Mouse (Mus musculus) erythroid progenitor cell, adult 5-6 weeks (primary cell): ENCODE results near the gene Rag2. TPM values are rescaled to one million over a fixed set of nuclear protein-coding genes. Genes with fewer than 3 reads are reported as not detected.

Experiments
- ATAC-seq: replicated peaks from 2 replicates; pipeline ENCODE4 v1.8.0; 2016; ENCODE audit warnings: moderate number of reproducible peaks, mild to moderate bottlenecking, moderate TSS enrichment, inconsistent platforms; ENCODE audit not compliant: poor library complexity, low FRiP score, severe bottlenecking
- total RNA-seq, 2 experiments: library from RNA; stranded (forward) in 1 of 2; stranded (reverse) in 1 of 2; fragments of 150-400 nt in 1 of 2; fragments of 186-747, 209-891 nt in 1 of 2; gene quantifications; 2 replicates each; pipeline versions ENCODE4 v1.2.3 to v1.2.4; 2015 to 2017; ENCODE audit warnings: low replicate concordance in 2 of 2

Rag2 gene
- total RNA-seq (2015; ENCODE audit: low replicate concordance) (1.8 and 9.6 TPM in 2 replicates), total RNA-seq (2017; ENCODE audit: low replicate concordance) (1.3 and 1.8 TPM in 2 replicates)

DNA sequence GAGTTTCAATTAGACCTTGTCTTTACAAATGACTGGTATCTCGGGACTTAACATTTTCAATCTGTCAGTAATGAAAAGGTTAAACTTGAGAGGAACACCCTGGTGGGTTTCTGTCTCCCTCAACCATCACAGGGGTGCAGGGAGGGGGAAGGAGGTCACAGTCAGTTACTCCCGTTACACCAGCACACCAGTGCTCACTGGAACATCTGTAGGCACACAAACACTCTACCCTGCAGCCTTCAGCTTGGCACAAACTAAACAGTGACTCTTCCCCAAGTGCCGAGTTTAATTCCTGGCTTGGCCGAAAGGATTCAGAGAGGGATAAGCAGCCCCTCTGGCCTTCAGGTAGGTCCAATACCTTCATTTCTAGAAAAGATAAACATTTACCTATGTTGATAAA lies at the start of gene Rag2:
Gene Rag2, plus strand, starts transcription at position 193 of the 400 bp plus-strand sequence.
- no peak for ATAC-seq

DNA sequence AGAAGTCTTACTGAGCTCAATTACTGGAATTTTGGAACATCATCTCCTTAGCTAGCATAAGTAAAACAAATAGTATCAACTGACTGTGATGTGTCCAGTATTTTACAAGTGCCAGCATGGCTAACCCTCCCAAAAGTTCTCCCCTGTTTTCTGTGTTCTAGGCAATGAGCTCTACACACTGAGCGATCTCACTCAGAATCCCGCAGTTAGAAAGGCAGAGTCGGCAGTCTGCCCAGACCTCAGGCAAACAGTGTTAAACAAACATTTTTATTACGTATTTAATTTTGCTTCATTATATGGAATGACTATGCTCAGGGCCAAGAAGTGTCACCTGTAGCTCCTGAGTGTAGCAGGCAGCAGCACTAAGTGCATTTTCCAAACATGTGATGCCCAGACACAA lies 47.3 kb upstream of the Rag2 start:
- ATAC-seq = no peak

DNA sequence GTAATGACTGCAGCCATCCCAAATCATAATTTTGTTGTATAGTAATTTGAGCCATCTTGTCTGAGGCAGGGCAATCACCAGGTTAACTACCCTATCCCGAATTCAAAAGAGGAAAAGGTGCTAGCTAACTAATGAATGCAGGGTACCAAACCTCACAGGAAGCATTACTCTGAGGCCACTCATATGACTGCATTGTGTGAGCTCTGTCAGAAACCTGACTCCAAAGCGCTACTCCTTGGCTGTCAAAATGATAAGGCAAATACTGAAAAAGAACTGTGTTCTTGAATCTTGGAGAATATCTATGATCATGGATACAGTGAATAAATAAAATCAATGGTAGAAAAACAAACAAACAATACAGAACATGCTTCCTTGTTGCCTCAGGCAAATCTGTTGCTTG lies 44.5 kb upstream of the Rag2 start:
- no peak for ATAC-seq

DNA sequence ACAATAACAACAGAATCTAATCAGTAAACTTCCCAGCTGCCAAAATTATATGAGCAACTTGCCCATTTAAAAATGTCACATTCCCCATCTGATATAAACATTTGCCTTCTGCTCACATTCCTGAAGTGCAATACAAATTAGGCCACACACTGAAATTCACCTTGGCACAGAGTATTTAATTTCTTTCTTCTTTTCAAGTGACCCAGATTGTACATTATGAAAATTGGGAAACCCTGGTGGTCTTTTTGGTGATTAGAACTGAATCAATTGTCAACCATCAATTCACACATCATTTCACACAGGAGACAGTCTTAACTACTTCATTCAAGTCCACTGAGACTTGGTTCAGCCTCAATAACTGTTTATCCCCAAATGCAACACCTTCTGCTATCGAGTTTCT lies 44.1 kb upstream of the Rag2 start:
- no peak for ATAC-seq

DNA sequence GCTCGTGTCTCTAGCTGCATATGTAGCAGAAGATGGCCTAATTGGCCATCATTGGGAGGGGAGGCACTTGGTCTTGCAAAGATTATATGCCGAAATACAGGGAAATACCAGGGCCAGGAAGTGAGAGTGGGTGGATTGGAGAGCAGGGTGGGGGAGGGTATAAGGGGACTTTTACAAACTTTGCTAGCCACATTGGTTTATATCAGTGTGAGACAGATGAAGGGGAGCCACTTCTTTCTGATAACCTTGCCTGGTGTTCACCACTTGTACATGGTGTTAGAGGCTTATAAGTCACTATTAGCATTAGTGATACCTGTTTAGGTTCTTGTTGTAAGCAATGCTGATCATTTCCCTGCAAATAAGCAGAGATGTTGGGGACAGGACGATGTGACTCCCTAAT lies 43.5 kb upstream of the Rag2 start:
- ATAC-seq = no peak

DNA sequence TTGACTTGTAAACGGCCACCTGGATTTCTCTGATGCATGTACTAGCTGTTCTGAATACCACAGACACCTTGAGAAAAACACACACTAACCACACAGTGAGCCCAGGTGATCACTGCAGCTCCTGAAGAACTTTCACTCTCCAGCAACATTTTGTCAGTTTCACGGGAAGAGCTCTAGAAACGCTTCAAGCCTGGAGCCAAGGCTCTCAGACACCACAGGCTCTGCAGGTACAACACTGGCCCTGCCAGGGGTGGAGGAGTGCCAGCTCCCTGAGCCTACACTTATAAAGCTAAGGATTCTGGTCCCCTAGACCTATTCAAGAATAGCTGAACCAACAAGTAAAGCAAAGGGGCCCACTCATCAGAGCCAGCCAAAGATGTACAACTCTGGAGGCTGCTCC lies 43.1 kb upstream of the Rag2 start:
- ATAC-seq = no peak

DNA sequence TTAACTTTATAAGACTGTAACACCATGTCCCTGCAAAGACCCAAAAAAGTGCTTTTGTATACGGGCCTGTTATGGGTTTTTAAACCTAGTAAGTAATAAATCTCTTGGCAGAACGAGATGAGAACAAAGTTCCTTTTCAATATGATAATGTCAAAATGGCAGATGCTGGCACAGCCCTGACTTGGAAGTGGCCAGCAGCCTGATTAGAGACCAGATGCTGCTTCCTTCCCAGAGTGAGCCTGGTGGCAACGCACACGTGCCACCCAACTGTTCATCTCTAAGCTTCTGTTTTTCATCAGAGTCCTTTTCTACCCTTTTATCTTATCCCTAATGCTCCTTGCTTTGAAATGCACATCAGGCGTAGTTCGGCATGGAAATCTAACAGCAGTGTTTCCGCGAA lies 33.2 kb upstream of the Rag2 start:
- ATAC-seq = no peak

DNA sequence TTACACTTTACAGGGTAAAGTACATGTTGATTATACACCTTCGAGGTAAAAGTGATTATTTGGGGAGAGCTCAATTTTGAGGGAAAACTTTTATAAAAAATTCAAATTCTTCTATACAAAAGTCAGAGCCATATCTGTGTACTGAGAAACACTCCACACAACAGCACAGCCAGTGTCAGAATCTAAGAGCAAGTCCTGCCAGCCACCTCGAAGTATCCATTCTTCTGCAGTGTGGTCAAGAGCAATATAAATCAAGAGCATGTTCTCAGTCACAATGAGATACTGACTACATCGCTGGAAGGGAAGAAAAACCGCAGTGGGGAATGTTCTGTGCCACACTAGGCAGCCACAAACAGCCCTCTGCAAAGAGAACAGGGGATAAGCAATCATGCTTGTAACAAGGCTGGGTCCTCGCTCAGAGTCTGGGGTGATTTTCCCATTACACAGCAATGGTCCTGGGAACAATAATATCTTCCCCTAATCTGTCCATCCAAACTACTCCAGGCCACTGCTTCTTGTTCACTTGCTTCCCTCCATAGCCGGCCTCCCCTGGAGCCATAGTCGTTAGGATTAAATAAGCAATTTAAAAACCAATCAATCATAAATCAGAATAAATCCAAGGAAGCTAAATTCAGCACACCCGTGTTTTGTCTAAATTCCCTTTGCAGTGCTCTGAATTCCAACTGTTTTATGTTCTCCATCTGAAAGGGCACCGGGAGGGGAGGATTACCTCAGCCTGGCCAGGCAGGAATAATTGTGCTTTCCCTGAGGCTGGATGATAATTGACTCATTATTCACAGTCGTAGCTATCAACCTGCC lies 32.3 kb upstream of the Rag2 start:
- ATAC-seq = no peak

DNA sequence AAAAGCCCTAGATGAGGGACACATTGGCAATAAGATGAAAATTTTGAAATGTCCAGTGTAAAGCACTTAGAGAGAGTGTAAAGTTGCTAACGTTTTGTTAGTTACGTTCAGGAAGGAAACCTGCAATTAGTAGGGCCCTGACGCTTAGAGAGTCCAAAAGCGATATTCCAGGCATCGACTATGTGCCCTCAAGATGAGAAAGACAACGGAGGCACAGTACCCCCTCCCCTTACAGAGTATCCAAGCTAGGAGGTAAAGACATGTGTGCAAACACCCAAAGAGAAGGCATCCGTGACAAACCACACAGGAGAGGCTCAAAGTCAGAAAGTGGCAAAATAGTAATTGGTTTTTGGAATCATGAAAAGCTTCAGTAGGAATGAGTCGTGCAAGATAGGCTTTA lies 31.6 kb upstream of the Rag2 start:
- ATAC-seq = no peak

DNA sequence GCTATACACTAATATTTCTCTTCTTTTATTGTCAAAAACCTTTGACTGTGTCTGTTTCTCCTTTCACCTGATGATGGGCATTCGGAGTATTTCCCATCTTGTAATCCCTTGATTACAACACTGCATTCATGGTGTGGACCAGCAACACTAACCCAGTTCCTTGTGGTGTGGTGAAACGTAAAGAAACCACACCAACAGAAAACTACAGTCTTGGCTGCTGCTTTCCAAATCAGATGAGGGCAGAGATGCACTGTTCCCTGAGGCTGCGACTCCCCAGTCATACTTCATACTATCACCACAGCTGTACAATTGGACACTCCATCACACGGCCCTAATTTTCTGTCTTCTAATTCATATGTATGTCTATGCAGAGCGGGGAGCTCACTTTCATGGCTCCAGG lies 29.8 kb upstream of the Rag2 start:
- no peak for ATAC-seq

DNA sequence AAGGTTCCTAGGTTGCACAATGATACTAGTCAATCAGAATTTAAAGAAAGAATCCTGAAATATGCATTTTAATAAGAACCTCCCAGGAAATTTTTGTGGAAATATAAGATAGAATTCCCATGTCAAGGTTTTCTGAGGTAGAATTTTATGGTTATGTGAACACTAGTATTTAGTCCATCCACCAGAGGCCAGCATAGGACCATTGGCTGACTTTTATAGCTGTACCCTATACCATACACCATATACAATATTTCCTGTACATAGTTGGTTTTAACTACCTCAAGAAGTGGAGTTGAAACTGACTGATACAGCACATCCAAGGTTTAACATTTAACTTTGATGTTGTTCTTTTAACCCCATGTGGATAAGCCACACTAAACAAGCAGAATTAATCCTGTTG lies 27.3 kb upstream of the Rag2 start:
- no peak for ATAC-seq

DNA sequence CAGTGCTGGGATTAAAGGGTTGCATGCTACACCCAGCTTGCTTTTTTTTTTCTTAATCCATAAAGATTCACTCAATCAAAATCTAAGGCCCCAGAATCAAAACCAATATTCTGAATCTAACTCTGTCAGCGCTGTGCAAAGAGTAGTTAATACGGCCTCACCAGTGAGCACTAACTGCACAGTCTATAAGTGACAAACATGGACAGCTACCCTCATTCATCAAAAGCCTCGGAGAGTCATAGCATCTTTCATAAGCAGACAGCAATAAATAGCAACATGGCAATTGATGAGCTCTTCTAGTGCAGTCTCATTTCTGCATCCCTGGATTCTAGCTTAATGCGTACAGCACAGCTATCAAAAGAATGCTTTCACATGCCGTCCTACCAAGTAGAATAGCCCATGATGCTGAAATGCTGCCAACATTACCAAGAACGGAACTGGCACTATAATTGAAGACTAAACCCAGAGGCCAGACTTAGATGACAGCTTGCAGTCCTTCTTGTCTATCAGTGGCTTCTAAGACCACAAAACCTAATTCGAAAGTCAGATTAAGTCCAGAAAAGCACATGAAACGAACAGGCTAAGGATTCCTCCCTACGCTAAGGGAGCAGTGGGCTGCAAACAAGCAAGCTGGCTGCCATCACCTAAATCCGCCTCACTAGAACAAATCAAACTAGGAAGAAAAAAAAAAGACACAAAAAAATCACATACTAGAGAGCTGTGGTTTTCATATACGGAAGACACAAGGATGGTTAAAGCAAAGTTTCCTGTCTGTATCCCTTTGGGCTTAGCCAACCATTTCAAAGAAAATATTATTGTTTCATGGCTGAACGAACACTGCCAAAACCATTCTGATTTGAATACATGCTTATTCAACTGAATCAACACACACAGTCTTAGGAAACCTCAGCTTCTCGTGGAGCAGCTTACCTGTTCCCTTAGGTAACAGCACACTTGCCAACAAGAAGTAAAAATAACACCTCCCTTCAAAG lies 26.0 kb upstream of the Rag2 start:
- no peak for ATAC-seq

DNA sequence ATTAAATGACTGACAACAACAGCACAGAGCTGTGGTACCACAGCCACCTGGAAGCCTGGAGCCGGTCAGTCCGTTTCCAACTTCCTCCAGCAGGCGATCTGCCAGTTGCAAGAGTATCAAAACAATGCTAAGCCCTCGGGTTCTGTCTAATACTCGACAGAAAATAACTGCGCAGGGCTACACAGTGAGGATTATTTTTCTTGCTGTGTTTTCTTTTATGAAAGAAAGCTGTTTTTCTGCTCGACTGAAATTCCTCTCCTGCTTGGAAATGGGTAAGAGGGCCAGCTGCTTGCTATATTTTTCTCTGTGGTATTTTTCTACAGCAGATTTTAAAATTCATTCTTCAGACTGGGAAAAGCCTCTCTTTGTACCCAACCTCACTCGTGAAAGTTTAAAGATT lies 23.8 kb upstream of the Rag2 start:
- ATAC-seq = no peak

DNA sequence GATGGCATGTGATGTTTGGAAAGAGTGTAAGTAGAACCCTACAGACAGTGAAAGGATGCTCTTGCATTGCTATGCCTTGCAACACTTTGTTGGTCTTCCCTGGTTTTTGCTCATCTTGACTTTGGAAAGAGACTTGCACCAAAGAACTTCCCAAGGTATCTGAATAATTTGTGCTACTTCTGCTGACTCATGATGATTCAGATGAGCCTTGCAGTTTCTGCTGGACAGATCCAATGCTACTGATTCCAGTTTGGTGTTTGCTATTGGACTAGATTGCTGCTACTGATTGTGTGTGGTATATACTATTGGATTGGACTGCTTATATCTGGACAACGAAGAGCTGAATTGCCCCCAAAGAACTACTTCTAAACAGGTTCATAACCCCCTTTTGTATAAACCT lies 21.4 kb upstream of the Rag2 start:
- ATAC-seq = no peak

DNA sequence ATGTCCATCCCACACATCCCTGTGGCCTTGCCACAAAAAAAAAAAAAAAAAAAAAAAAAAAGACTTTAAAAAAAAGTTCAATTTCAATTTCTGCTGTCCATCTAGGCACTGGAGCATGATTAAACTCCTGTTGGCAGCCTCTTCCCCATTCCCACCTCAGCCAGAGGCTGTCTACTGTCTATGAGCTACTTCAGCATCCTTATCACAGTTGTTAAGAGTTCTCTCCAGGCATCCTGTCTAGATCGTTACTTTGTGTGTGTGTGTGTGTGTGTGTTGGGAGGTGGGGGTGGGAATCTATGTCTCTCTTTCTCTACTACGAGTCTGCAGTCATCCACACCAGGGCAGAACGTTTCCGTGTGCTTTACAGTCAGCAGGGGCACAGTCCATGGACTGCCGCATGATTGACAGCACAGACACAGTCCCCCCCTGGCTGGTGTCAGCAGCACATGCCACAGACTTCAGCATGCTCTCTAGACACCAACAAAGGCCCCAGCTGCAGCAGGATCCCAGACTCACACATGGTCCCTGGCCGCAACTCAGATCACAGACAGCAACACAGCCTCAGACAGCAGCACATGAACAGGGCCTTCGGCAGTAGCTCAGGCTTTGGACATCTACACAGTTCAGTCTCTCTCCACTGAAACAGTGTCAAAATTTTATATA lies 16.2 kb upstream of the Rag2 start:
- ATAC-seq = no peak

DNA sequence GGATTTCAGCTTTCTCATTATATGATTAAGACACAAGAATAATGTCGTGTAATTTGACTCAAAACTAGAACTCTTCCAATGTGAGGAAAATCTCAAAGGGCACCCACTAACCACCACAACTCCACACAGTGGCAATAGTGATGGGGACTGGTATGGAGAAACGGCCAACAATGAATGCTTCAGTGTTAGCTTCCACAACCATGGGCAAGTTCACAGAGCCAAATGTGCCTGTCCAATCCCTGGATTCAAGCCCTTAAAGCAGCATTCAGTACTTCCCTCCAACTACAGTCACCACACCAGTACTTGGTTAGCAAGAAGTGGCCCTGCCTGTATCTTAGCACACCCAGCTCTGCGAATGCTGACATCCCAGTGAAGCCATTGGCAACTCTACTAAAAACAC lies 13.7 kb upstream of the Rag2 start:
- ATAC-seq = no peak

DNA sequence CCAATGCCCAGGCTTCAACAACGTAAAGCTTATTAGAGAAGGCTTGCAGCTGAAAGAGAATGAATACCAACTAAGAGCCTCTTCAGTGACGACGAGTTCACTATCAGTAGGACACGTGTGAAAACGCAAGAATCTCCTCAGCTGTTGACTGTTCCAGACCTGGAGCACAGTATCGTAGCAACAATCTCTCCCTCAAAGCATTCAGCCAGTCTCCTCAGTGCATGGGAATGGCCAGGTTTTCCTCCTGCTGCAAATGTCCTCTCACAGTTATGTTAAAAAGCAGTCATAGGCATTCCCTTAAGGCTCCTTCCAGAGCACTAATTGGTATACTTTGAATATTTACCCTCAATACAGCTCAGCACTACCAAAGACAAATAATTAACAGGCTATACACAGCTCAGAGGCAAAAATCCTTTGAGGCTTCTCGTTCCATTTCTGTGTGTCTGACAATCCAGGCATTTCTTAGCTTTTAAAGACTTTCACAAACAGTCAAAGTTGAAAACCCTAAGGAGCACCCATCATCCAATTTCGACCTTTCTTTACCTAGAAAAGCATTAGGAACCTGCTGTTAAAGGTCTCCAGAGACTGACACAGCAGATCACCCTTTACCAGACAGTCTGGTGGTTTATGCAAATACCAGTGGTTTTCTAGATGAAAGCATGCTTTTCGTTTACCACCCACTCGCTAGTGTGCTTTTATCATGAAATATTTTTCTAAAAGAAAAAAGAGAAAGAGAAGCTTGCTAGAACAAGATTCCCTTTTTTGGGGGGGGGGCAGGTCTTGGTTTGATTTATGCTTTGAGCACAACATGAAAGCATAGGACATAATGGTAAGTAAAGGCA lies 8.8 kb upstream of the Rag2 start:
- ATAC-seq = no peak

DNA sequence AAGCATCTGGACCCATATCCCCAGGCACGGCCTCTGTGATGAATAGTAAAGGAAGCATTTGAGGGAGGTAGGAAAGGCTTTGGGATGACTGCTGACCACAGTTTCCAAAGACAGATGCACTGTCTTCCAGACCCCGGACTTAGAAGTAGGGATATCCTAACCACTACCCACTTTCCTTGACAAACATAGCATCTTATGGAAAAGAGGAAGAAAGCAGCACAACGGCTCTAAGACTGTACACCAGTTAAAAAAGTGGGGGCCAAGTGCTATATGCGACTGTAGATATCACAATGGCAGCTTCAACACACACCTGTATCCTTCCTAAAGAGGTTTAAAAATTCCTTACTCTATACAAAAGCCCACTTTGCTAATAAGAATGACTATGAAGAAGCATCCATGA lies 6.1 kb upstream of the Rag2 start:
- ATAC-seq = no peak

DNA sequence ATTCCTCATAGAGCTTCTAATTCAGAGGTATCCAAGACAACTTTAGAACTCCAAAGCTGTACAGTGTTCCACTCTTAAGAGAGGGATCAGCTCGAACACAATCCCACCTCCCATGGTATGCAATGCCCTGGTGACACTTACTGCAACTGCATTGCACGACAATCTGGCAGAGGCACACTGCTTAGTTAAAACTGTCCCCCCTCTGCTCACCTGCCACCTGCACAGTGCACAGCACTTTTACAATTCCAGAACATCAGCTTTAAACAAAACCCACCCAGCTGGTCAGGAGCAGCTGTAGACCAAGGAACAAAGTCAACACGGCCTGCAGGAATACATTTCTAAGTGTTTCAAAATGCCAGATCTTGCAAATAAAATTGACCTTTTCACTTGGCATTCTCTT lies 3.6 kb upstream of the Rag2 start:
- no peak for ATAC-seq

DNA sequence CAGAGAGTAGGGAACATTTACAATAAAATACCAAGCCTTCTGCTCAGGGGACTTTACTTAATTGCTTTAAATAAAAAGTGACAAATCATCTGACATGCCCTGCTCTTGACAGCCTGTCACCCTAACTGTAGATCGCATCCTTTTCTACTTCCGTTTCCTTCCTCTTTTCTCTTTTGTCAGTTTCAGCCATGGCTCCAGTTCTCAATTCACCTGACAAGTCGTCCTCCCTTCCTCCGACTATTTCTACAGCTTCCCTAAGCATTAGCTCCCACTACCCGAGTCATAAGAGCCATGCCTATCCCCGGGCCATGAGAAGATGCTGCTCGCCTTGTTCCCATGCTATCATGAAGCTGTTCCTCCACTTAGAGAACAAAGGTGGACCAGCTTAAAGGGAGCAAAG lies 2.9 kb upstream of the Rag2 start:
- no peak for ATAC-seq
